Mouse (Mus musculus) erythroblast, adult 5-6 weeks (primary cell): Measurements from ENCODE around the gene Copz2. TPM values are rescaled to one million over a fixed set of nuclear protein-coding genes. Genes with fewer than 3 reads are reported as not detected.

Experiments used
- ATAC-seq: replicated peaks from 2 replicates; pipeline ENCODE4 v1.8.0; 2016; ENCODE audit warnings: moderate number of reproducible peaks, mild to moderate bottlenecking, moderate TSS enrichment, inconsistent platforms; ENCODE audit not compliant: poor library complexity, low FRiP score, severe bottlenecking
- total RNA-seq, 2 experiments: library from RNA; stranded (forward) in 1 of 2; stranded (reverse) in 1 of 2; fragments of 150-400 nt in 1 of 2; fragments of 200-764, 138-1000 nt in 1 of 2; gene quantifications; 2 replicates each; pipeline versions ENCODE4 v1.2.3 to v1.2.4; 2015 to 2017; ENCODE audit warnings: low replicate concordance in 2 of 2

The Copz2 gene
- total RNA-seq, 2 experiments from 2014 or later = not detected

- ATAC-seq = peak; percentile 69
Observed at GRCm38 (mm10) chr11:96860564-96860963, 10.9 kb downstream of the Copz2 start.

GRCm38 (mm10) chr11:96861446-96861845 is 11.8 kb downstream of the Copz2 start:
- peak; percentile 10; the same call in 1 of the 2 replicates for ATAC-seq

DNA sequence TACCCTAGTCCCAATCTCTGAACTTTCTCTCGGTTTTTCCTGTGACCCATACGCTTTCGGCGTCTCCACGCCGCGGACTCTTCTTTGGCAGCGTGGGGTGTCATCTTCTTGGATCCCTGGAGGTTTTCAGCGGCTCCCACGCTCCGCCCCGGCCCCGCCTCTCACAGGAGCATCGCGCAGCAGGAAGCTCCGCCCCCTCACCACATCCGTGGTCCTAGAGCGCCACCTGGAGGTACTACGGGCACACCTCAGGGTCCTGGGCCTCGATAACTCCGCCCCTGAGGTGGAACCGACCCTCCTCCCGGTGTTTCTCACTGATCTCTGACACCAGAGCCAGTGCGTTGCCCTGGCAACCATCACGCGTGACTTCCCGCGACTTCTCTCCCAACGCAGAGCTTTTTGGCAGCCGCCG is 12.2 kb downstream of the Copz2 start:
- peak; percentile 89 for ATAC-seq

DNA sequence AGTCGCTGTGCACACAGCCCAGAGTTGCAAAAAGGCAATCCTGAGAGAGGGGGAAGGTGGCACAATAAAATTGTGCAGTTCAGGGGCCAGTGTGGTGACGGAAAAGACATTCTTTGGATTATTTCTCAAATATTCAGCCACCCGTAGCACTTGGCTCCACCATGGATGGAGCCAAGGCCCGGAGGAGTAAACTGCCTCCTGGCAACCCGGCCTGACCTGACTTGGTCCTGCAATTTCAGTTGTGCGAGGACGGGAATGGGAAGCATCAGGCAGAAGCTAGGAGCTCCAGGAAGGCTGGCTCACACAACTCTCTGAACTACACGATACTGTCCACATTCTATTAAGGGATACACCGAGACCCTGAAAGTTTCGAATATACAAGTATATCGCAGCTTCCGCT is 12.9 kb downstream of the Copz2 start:
- no peak for ATAC-seq

GRCm38 (mm10) chr11:96863206-96863995 is 13.7 kb downstream of the Copz2 start:
- no peak for ATAC-seq

DNA sequence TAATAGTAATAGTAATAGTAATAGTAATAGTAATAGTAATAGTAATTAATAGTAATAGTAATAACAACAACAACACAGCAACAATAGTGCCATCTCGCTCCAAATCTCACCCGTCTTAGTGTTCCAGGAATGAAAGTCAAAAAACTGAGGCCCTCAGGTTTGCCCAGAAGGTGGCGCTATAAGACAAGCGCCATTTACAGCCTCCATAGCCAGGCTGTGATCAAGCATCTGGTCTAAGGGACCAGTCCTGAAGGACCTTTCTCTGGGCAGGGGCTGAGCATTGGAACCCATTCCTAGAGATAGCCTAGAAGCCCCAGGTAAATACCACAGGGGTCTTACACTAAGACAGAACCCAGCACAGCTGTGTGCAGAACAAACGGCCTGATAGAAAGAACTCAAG is 17.5 kb downstream of the Copz2 start:
- peak; percentile 72 for ATAC-seq

DNA sequence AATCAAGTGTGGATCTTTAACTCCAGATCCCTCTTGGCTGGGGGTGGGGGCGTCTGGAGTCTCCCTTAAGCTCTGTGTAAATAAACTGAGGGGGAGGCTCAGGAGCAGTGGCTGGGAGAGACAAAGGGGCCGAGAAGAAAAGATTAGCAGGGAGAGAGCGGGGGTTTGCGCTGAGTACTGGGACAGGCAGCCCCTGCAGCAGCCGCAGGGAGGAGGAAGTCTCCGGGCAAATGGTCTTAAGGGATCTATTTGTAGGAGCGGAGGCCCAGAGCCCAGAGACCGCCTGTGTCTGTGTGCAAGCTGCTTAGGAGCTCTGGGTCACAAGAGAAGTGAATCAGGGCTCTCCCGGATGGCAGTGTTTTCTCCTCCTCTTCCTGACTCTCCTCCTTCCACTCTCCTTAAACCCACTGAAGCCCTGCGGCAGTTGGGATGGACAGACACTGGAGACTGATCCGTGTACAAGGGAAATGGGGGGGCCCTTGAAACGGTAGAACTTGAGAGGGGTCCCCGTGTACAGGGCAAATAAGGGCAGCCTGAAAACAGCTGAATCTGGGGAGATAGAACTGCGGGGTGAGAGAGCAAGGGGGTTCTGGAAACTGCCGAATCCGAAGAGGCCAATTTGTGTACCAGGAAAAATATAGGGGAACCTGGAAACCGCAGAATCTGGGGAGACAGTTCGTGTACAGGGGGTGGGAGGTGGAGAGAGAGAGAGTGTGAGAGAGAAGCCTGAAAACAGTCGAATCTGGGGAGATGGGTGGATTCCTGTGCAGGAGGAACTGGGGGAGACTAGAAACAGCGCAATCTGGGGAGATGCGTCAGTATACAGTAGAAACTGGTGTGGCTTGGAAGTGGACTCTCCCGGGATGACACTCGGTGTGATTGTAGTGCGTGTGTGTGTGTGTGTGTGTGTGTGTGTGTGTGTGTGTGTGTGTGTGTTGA is 23.0 kb downstream of the Copz2 start:
- ATAC-seq = no peak

DNA sequence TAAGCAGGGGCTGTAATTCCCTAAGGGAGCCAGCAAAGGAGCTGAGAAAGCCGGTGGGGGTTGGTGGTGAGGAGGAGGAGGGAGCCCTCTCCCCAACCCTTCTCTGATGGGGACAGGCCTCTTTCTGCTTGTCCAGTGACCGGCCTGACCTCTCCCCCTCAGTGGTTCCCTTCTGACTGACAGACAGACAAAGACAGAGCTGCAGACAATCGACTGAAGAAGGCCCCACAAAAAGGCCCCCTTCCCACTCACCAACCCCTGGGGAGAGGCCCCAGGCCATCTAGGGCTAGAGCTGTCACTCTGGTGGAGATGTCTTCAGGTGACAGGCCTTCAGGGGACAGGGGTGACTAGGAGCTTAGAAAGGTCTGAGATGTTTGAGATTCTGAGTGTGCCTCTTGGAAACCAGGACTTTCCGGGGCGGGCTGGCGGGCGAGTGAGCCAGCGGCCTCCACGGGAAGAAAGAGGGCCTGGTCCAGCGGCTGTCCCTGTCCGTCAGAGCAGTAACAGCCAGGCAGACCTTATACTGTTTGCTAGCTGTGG is 24.0 kb downstream of the Copz2 start:
- no peak for ATAC-seq

DNA sequence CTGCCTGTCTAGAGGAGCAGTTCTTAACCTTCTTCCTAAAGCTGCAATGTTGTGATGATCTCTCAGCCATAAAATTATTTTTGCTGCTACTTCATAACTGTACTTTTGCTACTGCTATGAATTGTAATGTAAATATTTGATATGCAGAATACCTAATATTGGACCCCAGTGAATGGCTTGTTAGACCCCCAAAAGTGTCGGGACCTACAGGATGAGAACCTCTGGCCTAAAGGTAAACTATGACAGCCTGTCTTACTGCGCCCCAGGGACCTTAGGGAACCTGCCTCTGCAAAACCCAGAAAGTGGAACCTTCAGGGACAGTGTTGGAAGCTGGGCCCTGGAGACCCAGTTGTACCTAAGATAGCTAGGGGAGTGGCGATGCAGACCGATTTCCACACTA is 25.6 kb downstream of the Copz2 start:
- ATAC-seq = no peak

- ATAC-seq = no peak
Observed at GRCm38 (mm10) chr11:96875745-96876144, 26.1 kb downstream of the Copz2 start.

GRCm38 (mm10) chr11:96876300-96877040 is 26.8 kb downstream of the Copz2 start:
- no peak for ATAC-seq

- ATAC-seq = no peak
Observed at GRCm38 (mm10) chr11:96877071-96877470, 27.4 kb downstream of the Copz2 start.

DNA sequence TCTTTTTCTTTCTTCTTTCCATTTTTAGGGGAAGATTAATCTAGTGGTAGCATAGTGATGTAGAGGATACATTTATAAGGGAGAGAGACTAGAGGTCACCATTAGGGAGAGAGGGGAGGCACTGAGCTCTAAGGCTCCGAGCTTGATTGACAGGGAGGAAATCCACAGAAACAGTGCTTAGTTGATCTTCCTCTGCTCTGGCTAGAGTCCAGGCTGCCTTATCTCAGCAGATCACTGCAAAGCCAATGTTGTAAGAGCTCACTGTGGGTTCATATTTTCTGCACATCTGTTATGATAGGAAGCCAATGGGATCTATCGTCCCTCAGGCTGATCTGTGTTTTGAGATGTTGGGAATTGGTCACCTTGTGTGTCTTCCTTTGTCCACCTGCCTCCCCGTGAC is 29.0 kb downstream of the Copz2 start:
- ATAC-seq = no peak

GRCm38 (mm10) chr11:96879359-96879758 is 29.7 kb downstream of the Copz2 start:
- ATAC-seq = no peak

DNA sequence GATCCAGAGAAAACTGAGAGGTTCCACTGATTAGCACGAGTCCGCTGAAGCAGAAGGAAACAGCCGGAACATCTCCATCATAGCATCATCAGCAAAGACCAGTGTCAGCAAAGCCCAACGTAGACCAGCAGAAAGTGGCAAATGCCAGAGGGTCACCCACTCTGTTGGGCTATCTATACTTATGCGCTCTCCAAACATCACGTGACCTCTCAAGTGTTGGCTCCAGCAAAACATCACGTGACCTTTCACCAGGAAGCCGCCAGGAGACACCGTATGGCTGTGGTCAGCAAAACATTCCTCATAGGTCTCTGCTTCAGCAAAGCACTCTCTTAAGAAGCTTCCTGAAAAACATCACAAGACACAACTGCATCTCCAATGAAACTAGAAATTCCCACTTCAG is 30.6 kb downstream of the Copz2 start:
- no peak for ATAC-seq

DNA sequence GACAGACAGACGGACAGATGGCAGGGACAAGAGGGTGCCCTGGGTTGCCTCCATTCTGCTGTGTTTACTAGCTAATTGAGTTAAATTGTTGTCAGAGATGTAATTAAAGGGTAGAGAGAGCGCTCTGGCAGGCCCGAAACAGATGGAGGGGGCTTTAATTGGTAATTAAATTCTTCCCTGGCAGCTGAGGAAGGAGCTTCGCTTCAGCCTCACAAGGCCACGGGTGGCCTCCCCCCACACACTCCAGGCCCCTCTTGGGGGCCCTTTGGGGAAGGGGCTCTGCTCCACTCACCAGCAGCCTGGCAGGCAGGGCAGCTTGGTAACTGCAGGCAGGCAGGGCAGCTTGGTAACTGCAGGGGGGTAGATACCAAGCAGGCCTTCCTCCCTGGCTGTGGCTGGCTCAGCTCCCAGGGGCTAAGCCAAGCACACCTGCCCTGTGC is 36.3 kb downstream of the Copz2 start:
- no peak for ATAC-seq

GRCm38 (mm10) chr11:96886942-96887546 is 37.4 kb downstream of the Copz2 start:
- no peak for ATAC-seq

DNA sequence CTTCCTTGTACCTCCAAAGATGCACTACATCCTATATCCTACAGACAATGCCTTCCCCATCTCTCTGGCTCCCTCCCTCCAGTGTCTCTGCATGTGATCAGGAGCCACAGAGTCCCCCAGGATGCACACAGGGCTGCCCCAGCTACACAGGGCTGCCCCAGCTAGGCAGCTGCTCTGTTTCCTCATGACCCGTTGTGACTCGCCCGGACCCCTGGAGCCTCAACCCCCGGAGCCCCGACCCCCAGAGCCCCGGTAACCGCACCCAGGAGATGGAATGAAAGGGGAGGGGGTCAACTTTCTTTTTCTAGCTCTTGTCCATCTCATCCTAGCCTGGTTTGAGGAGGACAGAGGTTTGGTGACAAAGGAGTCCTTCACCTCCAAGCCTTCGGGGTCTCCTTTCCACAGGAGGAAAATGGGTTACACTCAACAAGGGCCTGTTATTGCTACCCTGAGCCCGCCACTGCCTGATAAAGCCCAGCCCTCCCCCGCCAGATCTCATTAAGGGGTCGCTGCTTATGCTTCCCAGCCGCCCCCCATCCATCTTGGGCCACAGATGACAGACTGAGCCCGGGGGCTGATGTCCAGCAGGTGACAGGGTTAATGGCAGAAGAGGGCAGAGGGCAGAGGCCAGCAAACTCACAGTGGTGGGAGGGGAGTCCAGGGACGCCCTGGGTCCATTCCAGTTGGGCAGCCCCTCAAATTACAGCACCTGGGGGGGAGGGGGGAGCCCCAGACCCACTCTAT is 42.3 kb downstream of the Copz2 start:
- ATAC-seq = no peak
